Mouse (Mus musculus): ENCODE measurements at regions not wholly inside any gene's neighbourhood (a gene's known extent, or its start where the extent isn't known, plus 50 kb on each side); places are given as distances from the start of the nearest gene placed in this dataset.

GRCm38 (mm10) chr14:76657784-76658610 lies 101.3 kb upstream of the Serp2 start:
- Histone ChIP-seq H3K27ac (replicated peaks; ENCODE audit: low read depth, low read length) (no peak overlapping the region), H3K4me1 (ENCODE audit: control insufficient read depth, insufficient read depth, insufficient read length, low read length) (peaks cover 4% of the 10 kb centered on the region), H3K4me3 (ENCODE audit: insufficient read depth, low read depth, low read length) (no peak overlapping the region)

DNA sequence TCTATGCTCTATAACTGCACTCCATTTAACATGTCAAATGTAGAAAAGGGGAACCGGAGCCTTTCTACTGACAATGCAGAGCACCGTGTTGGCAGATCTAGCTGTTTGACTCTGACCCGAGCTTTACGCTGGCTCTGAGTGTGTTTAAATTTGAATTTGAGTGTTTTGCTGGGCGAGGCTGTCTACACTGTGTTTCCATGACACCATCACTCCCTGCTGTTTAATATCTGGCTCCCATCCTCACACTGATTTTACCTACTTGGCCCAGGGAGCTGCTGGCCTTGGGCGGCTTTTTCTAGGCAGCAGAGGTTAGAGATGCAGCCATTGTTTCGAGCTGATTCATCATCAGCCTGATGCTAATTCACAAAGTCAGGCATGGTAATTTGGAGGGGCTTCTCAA lies 100.7 kb upstream of the Serp2 start:
- peaks cover 4% of the 10 kb centered on the region for H3K4me1 ChIP-seq (ENCODE audit: control insufficient read depth, insufficient read depth, insufficient read length, low read length)
- H3K4me3 ChIP-seq (ENCODE audit: insufficient read depth, low read depth, low read length), result no peak overlapping the region
- H3K27ac ChIP-seq (replicated peaks; ENCODE audit: low read depth, low read length), result no peak overlapping the region

DNA sequence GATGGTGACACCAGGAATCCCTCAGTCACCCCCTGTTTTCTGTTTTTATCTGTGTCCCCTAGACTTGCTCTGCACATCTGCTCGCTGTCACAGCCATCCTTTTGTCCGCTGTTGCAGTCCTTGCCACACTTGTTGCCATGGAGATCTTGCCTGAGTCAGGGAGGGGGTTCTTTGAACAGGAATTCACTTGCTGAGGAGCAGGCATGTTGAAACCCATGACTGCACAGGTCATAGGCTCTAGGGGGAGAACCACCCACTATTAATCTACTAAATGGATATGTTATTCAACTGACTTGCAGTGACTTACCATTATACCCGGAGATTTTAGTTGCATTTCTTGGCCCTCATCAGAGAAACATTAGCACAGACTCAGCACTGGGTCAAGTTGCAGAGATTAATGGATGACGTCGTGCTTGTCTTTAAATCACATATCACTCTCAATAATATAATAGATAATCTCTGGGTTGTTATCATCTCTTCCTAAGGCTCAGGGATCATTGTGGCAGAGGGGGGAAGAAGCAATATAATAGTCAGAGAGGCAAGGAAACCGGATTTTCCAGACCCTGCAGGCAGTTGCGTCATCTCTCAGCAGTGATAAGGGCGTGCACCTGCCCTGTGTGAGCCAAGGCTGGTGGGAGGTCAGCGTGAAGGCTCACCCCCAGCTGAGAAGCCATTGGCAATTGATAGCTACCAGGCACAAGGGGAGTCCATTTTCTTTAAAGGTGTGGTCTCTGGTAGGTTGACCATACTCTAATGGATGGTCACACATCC lies 95.9 kb upstream of the Serp2 start:
- no peak overlapping the region for H3K4me3 ChIP-seq (ENCODE audit: insufficient read depth, low read depth, low read length)
- no peaks in the 10 kb centered on the region for H3K4me1 ChIP-seq (ENCODE audit: control insufficient read depth, insufficient read depth, insufficient read length, low read length)
- H3K27ac ChIP-seq (replicated peaks; ENCODE audit: low read depth, low read length), result no peak overlapping the region

- Histone ChIP-seq H3K4me1 (ENCODE audit: control insufficient read depth, insufficient read depth, insufficient read length, low read length) (no peaks in the 10 kb centered on the region), H3K27ac (replicated peaks; ENCODE audit: low read depth, low read length) (no peak overlapping the region), H3K4me3 (ENCODE audit: insufficient read depth, low read depth, low read length) (no peak overlapping the region)
These were observed 94.4 kb upstream of the Serp2 start for GRCm38 (mm10) chr14:76651096-76651495.

GRCm38 (mm10) chr14:76649927-76650326 lies 93.2 kb upstream of the Serp2 start:
- no peaks in the 10 kb centered on the region; the same call in 1 of the 2 replicates for H3K4me1 ChIP-seq (ENCODE audit: control insufficient read depth, insufficient read depth, insufficient read length, low read length)
- H3K27ac ChIP-seq (replicated peaks; ENCODE audit: low read depth, low read length), result no peak overlapping the region
- H3K4me3 ChIP-seq (ENCODE audit: insufficient read depth, low read depth, low read length), result no peak overlapping the region

DNA sequence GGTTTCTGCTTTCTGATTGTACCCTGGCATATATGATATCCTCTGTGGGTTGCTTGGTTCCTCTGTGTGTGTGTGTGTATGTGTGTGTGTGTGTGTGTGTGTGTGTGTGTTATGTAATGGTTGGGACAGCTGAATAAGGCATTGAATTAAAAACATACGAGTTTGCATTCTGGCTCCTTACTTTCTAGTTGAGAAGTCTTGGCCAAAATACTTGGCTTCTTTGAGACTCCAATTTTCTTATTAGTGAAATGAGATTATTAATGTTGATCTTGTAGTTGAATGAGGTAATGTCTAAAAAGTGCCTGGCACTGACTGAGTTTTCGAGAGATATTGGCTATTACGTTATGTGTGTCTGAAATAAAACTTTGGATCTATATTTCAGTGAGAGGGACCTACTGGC lies 88.0 kb upstream of the Serp2 start:
- no peaks in the 10 kb centered on the region; the same call in 1 of the 2 replicates for H3K4me1 ChIP-seq (ENCODE audit: control insufficient read depth, insufficient read depth, insufficient read length, low read length)
- no peak overlapping the region for H3K27ac ChIP-seq (replicated peaks; ENCODE audit: low read depth, low read length)
- H3K4me3 ChIP-seq (ENCODE audit: insufficient read depth, low read depth, low read length), result no peak overlapping the region

- Histone ChIP-seq H3K4me3 (ENCODE audit: insufficient read depth, low read depth, low read length) (no peak overlapping the region), H3K4me1 (ENCODE audit: control insufficient read depth, insufficient read depth, insufficient read length, low read length) (no peaks in the 10 kb centered on the region; the same call in 1 of the 2 replicates), H3K27ac (replicated peaks; ENCODE audit: low read depth, low read length) (no peak overlapping the region)
These were observed 85.3 kb upstream of the Serp2 start for GRCm38 (mm10) chr14:76641752-76642529.

DNA sequence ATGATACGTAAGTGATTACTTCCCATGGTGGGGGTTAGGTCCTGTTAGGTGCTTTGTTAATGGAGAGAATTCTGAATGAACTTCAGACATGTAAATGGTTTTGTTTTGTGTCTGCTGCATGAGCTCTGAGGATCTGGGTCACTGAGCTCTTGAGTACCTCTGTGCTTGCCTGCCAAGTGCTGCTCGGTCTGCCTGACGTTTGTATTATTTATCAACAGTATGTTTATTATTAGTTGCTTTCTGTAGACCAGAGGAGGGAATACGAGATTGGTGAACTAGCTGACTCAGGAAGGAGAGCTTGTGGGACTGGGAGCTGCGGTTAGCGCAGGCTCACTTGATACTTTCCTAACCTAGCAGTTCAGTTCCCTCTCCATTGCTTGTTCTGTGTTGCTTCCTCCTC lies 76.5 kb upstream of the Serp2 start:
- Histone ChIP-seq H3K27ac (replicated peaks; ENCODE audit: low read depth, low read length) (no peak overlapping the region), H3K4me1 (ENCODE audit: control insufficient read depth, insufficient read depth, insufficient read length, low read length) (peaks cover 18% of the 10 kb centered on the region), H3K4me3 (ENCODE audit: insufficient read depth, low read depth, low read length) (no peak overlapping the region)

- H3K4me1 ChIP-seq (ENCODE audit: control insufficient read depth, insufficient read depth, insufficient read length, low read length), result peaks cover 18% of the 10 kb centered on the region
- no peak overlapping the region for H3K27ac ChIP-seq (replicated peaks; ENCODE audit: low read depth, low read length)
- H3K4me3 ChIP-seq (ENCODE audit: insufficient read depth, low read depth, low read length), result no peak overlapping the region
These were observed 76.1 kb upstream of the Serp2 start for GRCm38 (mm10) chr14:76632763-76633162.

- Histone ChIP-seq H3K27ac (replicated peaks; ENCODE audit: low read depth, low read length) (no peak overlapping the region), H3K4me3 (ENCODE audit: insufficient read depth, low read depth, low read length) (no peak overlapping the region), H3K4me1 (ENCODE audit: control insufficient read depth, insufficient read depth, insufficient read length, low read length) (peaks cover 18% of the 10 kb centered on the region)
These were observed 75.1 kb upstream of the Serp2 start for GRCm38 (mm10) chr14:76631740-76632139.

DNA sequence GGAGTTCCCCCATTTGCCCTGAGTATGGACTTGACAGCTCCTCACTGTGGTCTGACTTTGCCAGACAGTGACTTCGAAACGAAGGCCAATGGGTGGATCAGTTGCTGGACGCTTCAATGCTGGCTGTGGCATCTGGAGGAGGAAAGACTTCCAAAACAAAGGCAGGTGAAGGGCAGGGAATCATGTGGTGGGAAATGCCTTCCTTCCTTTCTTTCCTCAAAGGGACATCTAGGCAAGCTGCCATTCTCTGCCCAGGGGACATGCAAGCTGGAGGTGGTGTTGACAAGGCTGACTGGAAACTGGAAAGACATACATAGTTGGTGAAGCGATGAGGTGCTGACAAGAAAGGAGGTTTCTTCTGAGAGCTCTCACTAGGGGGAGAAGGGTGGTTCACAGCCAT lies 74.5 kb upstream of the Serp2 start:
- no peak overlapping the region for H3K4me3 ChIP-seq (ENCODE audit: insufficient read depth, low read depth, low read length)
- no peak overlapping the region for H3K27ac ChIP-seq (replicated peaks; ENCODE audit: low read depth, low read length)
- peaks cover 18% of the 10 kb centered on the region for H3K4me1 ChIP-seq (ENCODE audit: control insufficient read depth, insufficient read depth, insufficient read length, low read length)

GRCm38 (mm10) chr14:76629913-76630478 lies 73.3 kb upstream of the Serp2 start:
- Histone ChIP-seq H3K4me1 (ENCODE audit: control insufficient read depth, insufficient read depth, insufficient read length, low read length) (peaks cover 18% of the 10 kb centered on the region), H3K27ac (replicated peaks; ENCODE audit: low read depth, low read length) (no peak overlapping the region), H3K4me3 (ENCODE audit: insufficient read depth, low read depth, low read length) (no peak overlapping the region)

DNA sequence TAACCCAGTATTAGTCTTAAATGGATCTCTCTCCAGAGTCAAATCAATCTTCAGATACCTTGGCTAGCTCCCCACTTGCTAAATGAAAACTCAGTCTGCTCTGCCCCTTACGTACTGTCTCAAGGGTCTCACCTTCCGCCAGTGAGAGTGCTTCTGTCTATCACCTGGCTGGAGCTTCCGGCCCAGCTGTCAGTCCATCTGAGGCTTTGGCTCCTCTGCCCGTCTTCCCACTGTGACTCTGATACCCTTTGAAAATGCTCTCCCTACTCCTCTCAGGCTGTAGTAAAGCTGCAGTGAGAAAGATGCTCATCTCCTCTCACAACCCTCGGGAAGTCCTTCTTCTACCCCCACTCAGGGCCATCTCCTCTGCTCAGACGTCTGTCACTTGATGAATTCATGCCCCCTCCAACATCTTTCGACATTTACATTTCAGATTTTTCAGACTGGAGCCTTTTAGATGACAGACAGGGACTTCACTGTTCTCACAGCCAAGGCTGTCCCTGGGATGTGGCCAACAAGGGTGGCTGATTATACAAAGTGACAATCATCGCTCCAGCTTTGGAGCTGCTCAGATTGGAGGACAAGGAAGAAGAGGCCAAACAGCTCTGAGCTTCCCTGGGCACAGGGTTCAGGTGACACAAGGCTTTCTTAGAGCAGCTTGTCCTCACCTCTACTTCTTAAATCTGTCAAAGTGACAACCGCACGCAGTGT lies 71.6 kb upstream of the Serp2 start:
- no peak overlapping the region for H3K4me3 ChIP-seq (ENCODE audit: insufficient read depth, low read depth, low read length)

DNA sequence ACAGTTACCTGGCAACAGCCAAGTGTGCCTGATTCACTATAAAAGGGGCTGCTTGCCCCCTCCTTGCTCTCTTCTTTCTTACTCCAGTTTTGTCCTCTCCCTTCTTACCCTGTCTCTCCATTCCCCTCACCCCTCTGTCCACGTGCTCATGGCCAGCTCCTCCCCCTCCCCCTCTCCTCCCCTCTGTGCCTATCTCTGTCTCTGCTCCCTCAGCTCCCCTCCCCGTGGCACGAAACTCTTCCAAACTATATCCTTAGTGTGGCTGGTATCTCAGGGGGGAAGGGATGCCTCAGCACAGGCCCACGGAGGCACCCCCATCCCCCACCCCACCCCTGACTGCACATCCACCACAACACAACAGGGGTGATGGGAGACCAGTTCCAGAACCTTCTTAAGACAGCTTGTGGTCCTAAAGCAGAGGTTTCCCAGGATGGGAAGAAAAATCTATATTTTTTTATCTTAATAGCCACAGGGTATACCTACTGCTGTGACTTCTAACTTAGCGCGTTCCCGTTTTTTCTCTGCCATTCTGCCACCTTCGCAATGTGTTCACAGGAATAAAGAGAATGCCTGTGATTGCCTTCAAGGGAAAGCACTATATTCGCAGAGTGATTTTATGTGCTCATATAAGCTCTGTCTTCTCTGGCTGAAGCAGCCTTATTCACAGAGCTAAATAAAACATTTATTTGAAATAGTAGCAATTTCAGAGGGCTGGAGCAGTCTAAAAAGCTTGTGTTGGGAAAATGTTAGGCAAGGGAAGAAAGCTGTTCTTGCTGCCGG lies 69.1 kb upstream of the Serp2 start:
- Histone ChIP-seq H3K4me3 (ENCODE audit: insufficient read depth, low read depth, low read length) (no peak overlapping the region), H3K4me1 (ENCODE audit: control insufficient read depth, insufficient read depth, insufficient read length, low read length) (peaks cover 12% of the 10 kb centered on the region), H3K27ac (replicated peaks; ENCODE audit: low read depth, low read length) (no peak overlapping the region)

More for the DNA sequence above, 71.6 kb upstream of the Serp2 start:
- peaks cover 18% of the 10 kb centered on the region for H3K4me1 ChIP-seq (ENCODE audit: control insufficient read depth, insufficient read depth, insufficient read length, low read length)
- H3K27ac ChIP-seq (replicated peaks; ENCODE audit: low read depth, low read length), result no peak overlapping the region

Measured in brown adipose tissue, adult 24 weeks (tissue).